Mouse (Mus musculus): Measurements from ENCODE around the gene Acvr1. TPM values are rescaled to one million over a fixed set of nuclear protein-coding genes. Genes with fewer than 3 reads are reported as not detected.
A peak's percentile ranks its signal among the peaks of the same experiment; 100 is the strongest.

Acvr1 gene
- polyA plus RNA-seq, 1 experiment = 9.0 TPM

- H3K9me3 ChIP-seq (replicated peaks; ENCODE audit: control insufficient read depth, insufficient read depth, low read length, poor library complexity, severe bottlenecking) = no peaks in the 10 kb centered on the region
- no peak overlapping the region for H3K4me3 ChIP-seq (ENCODE audit: low read depth, low read length)
- H3K27ac ChIP-seq (ENCODE audit: insufficient read depth, low read length) = no peak overlapping the region
- H3K9ac ChIP-seq (ENCODE audit: low read depth, poor library complexity, severe bottlenecking) = no peak overlapping the region
- H3K27me3 ChIP-seq (ENCODE audit: control insufficient read depth, insufficient read depth, low read length, poor library complexity, severe bottlenecking) = no peaks in the 10 kb centered on the region
- H3K4me1 ChIP-seq (ENCODE audit: control insufficient read depth, insufficient read depth, low read length) = no peaks in the 10 kb centered on the region
- no peaks in the 10 kb centered on the region for H3K36me3 ChIP-seq (ENCODE audit: control insufficient read depth, insufficient read depth, low read length, poor library complexity, severe bottlenecking)
- TF ChIP-seq POLR2A (IDR thresholded peaks at IDR 0.05; ENCODE audit: insufficient read depth, low read length) = no peak
- TF ChIP-seq CTCF (IDR thresholded peaks at IDR 0.05; ENCODE audit: low read depth, low read length) = no peak
- no peak for TF ChIP-seq EP300 (IDR thresholded peaks at IDR 0.05; ENCODE audit: insufficient read depth, low read depth, low read length)
These were observed 200.8 kb downstream of the Acvr1 start for GRCm38 (mm10) chr2:58366196-58366595.

GRCm38 (mm10) chr2:58361361-58362046 lies 205.5 kb downstream of the Acvr1 start:
- H3K36me3 ChIP-seq (ENCODE audit: control insufficient read depth, insufficient read depth, low read length, poor library complexity, severe bottlenecking) = no peaks in the 10 kb centered on the region
- H3K4me1 ChIP-seq (ENCODE audit: control insufficient read depth, insufficient read depth, low read length) = no peaks in the 10 kb centered on the region

GRCm38 (mm10) chr2:58358132-58358460 lies 208.9 kb downstream of the Acvr1 start:
- Histone ChIP-seq H3K27me3 (ENCODE audit: control insufficient read depth, insufficient read depth, low read length, poor library complexity, severe bottlenecking) (peaks cover 11% of the 10 kb centered on the region), H3K4me3 (ENCODE audit: low read depth, low read length) (no peak overlapping the region), H3K9me3 (replicated peaks; ENCODE audit: control insufficient read depth, insufficient read depth, low read length, poor library complexity, severe bottlenecking) (no peaks in the 10 kb centered on the region), H3K27ac (ENCODE audit: insufficient read depth, low read length) (no peak overlapping the region), H3K9ac (ENCODE audit: low read depth, poor library complexity, severe bottlenecking) (no peak overlapping the region), H3K4me1 (ENCODE audit: control insufficient read depth, insufficient read depth, low read length) (no peaks in the 10 kb centered on the region), H3K36me3 (ENCODE audit: control insufficient read depth, insufficient read depth, low read length, poor library complexity, severe bottlenecking) (no peaks in the 10 kb centered on the region)
- TF ChIP-seq CTCF (IDR thresholded peaks at IDR 0.05; ENCODE audit: low read depth, low read length) = no peak
- no peak for TF ChIP-seq POLR2A (IDR thresholded peaks at IDR 0.05; ENCODE audit: insufficient read depth, low read length)
- no peak for TF ChIP-seq EP300 (IDR thresholded peaks at IDR 0.05; ENCODE audit: insufficient read depth, low read depth, low read length)

More at GRCm38 (mm10) chr2:58361361-58362046, 205.5 kb downstream of the Acvr1 start:
- H3K27ac ChIP-seq (ENCODE audit: insufficient read depth, low read length) = no peak overlapping the region
- no peak overlapping the region for H3K9ac ChIP-seq (ENCODE audit: low read depth, poor library complexity, severe bottlenecking)
- H3K9me3 ChIP-seq (replicated peaks; ENCODE audit: control insufficient read depth, insufficient read depth, low read length, poor library complexity, severe bottlenecking) = no peaks in the 10 kb centered on the region
- TF ChIP-seq CTCF (IDR thresholded peaks at IDR 0.05; ENCODE audit: low read depth, low read length) (no peak), POLR2A (IDR thresholded peaks at IDR 0.05; ENCODE audit: insufficient read depth, low read length) (no peak), EP300 (IDR thresholded peaks at IDR 0.05; ENCODE audit: insufficient read depth, low read depth, low read length) (no peak)
- H3K27me3 ChIP-seq (ENCODE audit: control insufficient read depth, insufficient read depth, low read length, poor library complexity, severe bottlenecking) = peaks cover 9% of the 10 kb centered on the region
- no peak overlapping the region for H3K4me3 ChIP-seq (ENCODE audit: low read depth, low read length)

- H3K27ac ChIP-seq (ENCODE audit: insufficient read depth, low read length) = no peak within 1 kb of the TSS
- no peaks in the 10 kb centered on the region for H3K36me3 ChIP-seq (ENCODE audit: control insufficient read depth, insufficient read depth, low read length, poor library complexity, severe bottlenecking)
- TF ChIP-seq EP300 (IDR thresholded peaks at IDR 0.05; ENCODE audit: insufficient read depth, low read depth, low read length) = no peak
- TF ChIP-seq POLR2A (IDR thresholded peaks at IDR 0.05; ENCODE audit: insufficient read depth, low read length) = no peak
- TF ChIP-seq CTCF (IDR thresholded peaks at IDR 0.05; ENCODE audit: low read depth, low read length) = no peak
- no peaks in the 10 kb centered on the region for H3K4me1 ChIP-seq (ENCODE audit: control insufficient read depth, insufficient read depth, low read length)
- H3K27me3 ChIP-seq (ENCODE audit: control insufficient read depth, insufficient read depth, low read length, poor library complexity, severe bottlenecking) = peaks cover 11% of the 10 kb centered on the region
- 0 out of 2 replicates have a peak, but pooled peaks cover 2% of the 10 kb centered on the region for H3K9me3 ChIP-seq (replicated peaks; ENCODE audit: control insufficient read depth, insufficient read depth, low read length, poor library complexity, severe bottlenecking)
- 0 out of 2 replicates have a peak within 1 kb of the TSS, but pooled peaks have one; percentile 5 for H3K9ac ChIP-seq (ENCODE audit: low read depth, poor library complexity, severe bottlenecking)
- H3K4me3 ChIP-seq (ENCODE audit: low read depth, low read length) = peak within 1 kb of the TSS; percentile 44
These were observed 209.4 kb downstream of the Acvr1 start, which contains the start of gene Acvr1c for GRCm38 (mm10) chr2:58357414-58358131. Gene Acvr1c (minus strand): TSS chr2:58357895.

- Histone ChIP-seq H3K4me1 (ENCODE audit: control insufficient read depth, insufficient read depth, low read length) (no peaks in the 10 kb centered on the region), H3K27ac (ENCODE audit: insufficient read depth, low read length) (no peak overlapping the region), H3K27me3 (ENCODE audit: control insufficient read depth, insufficient read depth, low read length, poor library complexity, severe bottlenecking) (peaks cover 11% of the 10 kb centered on the region), H3K4me3 (ENCODE audit: low read depth, low read length) (peak overlapping the region; percentile 44), H3K9ac (ENCODE audit: low read depth, poor library complexity, severe bottlenecking) (0 out of 2 replicates have a peak overlapping the region, but pooled peaks have one; percentile 5), H3K36me3 (ENCODE audit: control insufficient read depth, insufficient read depth, low read length, poor library complexity, severe bottlenecking) (no peaks in the 10 kb centered on the region), H3K9me3 (replicated peaks; ENCODE audit: control insufficient read depth, insufficient read depth, low read length, poor library complexity, severe bottlenecking) (0 out of 2 replicates have a peak, but pooled peaks cover 2% of the 10 kb centered on the region)
- TF ChIP-seq CTCF (IDR thresholded peaks at IDR 0.05; ENCODE audit: low read depth, low read length) = no peak
- no peak for TF ChIP-seq POLR2A (IDR thresholded peaks at IDR 0.05; ENCODE audit: insufficient read depth, low read length)
- no peak for TF ChIP-seq EP300 (IDR thresholded peaks at IDR 0.05; ENCODE audit: insufficient read depth, low read depth, low read length)
These were observed 209.9 kb downstream of the Acvr1 start for GRCm38 (mm10) chr2:58357068-58357413.

- no peak for TF ChIP-seq POLR2A (IDR thresholded peaks at IDR 0.05; ENCODE audit: insufficient read depth, low read length)
- no peak for TF ChIP-seq EP300 (IDR thresholded peaks at IDR 0.05; ENCODE audit: insufficient read depth, low read depth, low read length)
- TF ChIP-seq CTCF (IDR thresholded peaks at IDR 0.05; ENCODE audit: low read depth, low read length) = no peak
- H3K4me1 ChIP-seq (ENCODE audit: control insufficient read depth, insufficient read depth, low read length) = no peaks in the 10 kb centered on the region
- no peak overlapping the region for H3K9ac ChIP-seq (ENCODE audit: low read depth, poor library complexity, severe bottlenecking)
- peaks cover 11% of the 10 kb centered on the region for H3K27me3 ChIP-seq (ENCODE audit: control insufficient read depth, insufficient read depth, low read length, poor library complexity, severe bottlenecking)
- H3K9me3 ChIP-seq (replicated peaks; ENCODE audit: control insufficient read depth, insufficient read depth, low read length, poor library complexity, severe bottlenecking) = 0 out of 2 replicates have a peak, but pooled peaks cover 2% of the 10 kb centered on the region
- no peaks in the 10 kb centered on the region for H3K36me3 ChIP-seq (ENCODE audit: control insufficient read depth, insufficient read depth, low read length, poor library complexity, severe bottlenecking)
- no peak overlapping the region for H3K27ac ChIP-seq (ENCODE audit: insufficient read depth, low read length)
- H3K4me3 ChIP-seq (ENCODE audit: low read depth, low read length) = no peak overlapping the region
These were observed 212.6 kb downstream of the Acvr1 start for GRCm38 (mm10) chr2:58354389-58354788.
